In genomic region chr1:134829635-134830034, GRCm38 (mm10) we compare ENCODE assay signal across 9 mouse cellular contexts.
DNase-seq lines count a peak whose midpoint lies in the region; ATAC-seq lines count a peak whose summit lies in the region.
"Had no signal": no experiment of that assay in that cellular context is flagged by ENCODE, and none has a peak within 500 bp of the region (broad histone marks: within the 10 kb centered on the region; RNA-seq: fewer than 3 reads in every experiment).

No protein-coding gene starts in this region.

- DNase-seq in ZHBTc4 (ENCODE audit: low read depth, low spot score), result peak; percentile 34
- peak; percentile 18 for DNase-seq in embryo, embryonic 9.5 days (ENCODE audit: extremely low spot score)
- DNase-seq in urinary bladder, adult 2 months (ENCODE audit: low spot score), result no peak
- DNase-seq in right cerebral cortex, postnatal 36 days (ENCODE audit: low spot score in 2 of 2), result no peak

- no peak overlapping the region for H3K4me2 ChIP-seq in intestine, embryonic 16.5 days (ENCODE audit: low read depth, low read length)
- H3K4me2 ChIP-seq in intestine, embryonic 15.5 days (replicated peaks), result no peak overlapping the region
- no peak overlapping the region for H3K4me2 ChIP-seq in lung, embryonic 16.5 days (ENCODE audit: low read depth, low read length)
- no peak overlapping the region for H3K4me2 ChIP-seq in forebrain, embryonic 15.5 days (replicated peaks)
- H3K4me2 ChIP-seq: liver, embryonic 15.5 days had no signal

- no peaks in the 10 kb centered on the region for H3K9me3 ChIP-seq in intestine, embryonic 16.5 days (ENCODE audit: control insufficient read depth, low read length)
- no peaks in the 10 kb centered on the region for H3K9me3 ChIP-seq in intestine, embryonic 15.5 days
- no peaks in the 10 kb centered on the region for H3K9me3 ChIP-seq in lung, embryonic 16.5 days (ENCODE audit: control insufficient read depth, low read length)
- H3K9me3 ChIP-seq in forebrain, embryonic 15.5 days, result no peaks in the 10 kb centered on the region
- H3K9me3 ChIP-seq: liver, embryonic 15.5 days had no signal

- H3K9ac ChIP-seq in intestine, embryonic 16.5 days (ENCODE audit: low read depth, low read length), result no peak overlapping the region
- H3K9ac ChIP-seq in intestine, embryonic 15.5 days, result no peak overlapping the region
- H3K9ac ChIP-seq in lung, embryonic 16.5 days (ENCODE audit: low read length), result no peak overlapping the region
- H3K9ac ChIP-seq in forebrain, embryonic 15.5 days (replicated peaks), result no peak overlapping the region
- H3K9ac ChIP-seq: liver, embryonic 15.5 days had no signal

- H3K27me3 ChIP-seq in intestine, embryonic 16.5 days (replicated peaks; ENCODE audit: control insufficient read depth, insufficient read depth, low read length), result no peaks in the 10 kb centered on the region
- H3K27me3 ChIP-seq in intestine, embryonic 15.5 days (replicated peaks), result no peaks in the 10 kb centered on the region
- H3K27me3 ChIP-seq in lung, embryonic 16.5 days (ENCODE audit: control insufficient read depth, insufficient read depth, low read depth, low read length), result no peaks in the 10 kb centered on the region
- H3K27me3 ChIP-seq in forebrain, embryonic 15.5 days, result no peaks in the 10 kb centered on the region
- H3K27me3 ChIP-seq: liver, embryonic 15.5 days had no signal

- WGBS in intestine, embryonic 16.5 days, result 40% methylated on average over 4 of the region's 4 CpGs
- WGBS in intestine, embryonic 15.5 days, result 46% methylated on average over 4 of the region's 4 CpGs
- WGBS in lung, embryonic 16.5 days, result 22% methylated on average over 4 of the region's 4 CpGs
- WGBS in forebrain, embryonic 15.5 days, result 73% methylated on average over 4 of the region's 4 CpGs

- no peaks in the 10 kb centered on the region for H3K36me3 ChIP-seq in intestine, embryonic 16.5 days (ENCODE audit: control insufficient read depth, insufficient read depth, low read length)
- no peaks in the 10 kb centered on the region for H3K36me3 ChIP-seq in intestine, embryonic 15.5 days
- H3K36me3 ChIP-seq in lung, embryonic 16.5 days (ENCODE audit: control insufficient read depth, insufficient read depth, low read length), result peaks cover 5% of the 10 kb centered on the region; the same call in 1 of the 2 replicates
- H3K36me3 ChIP-seq in forebrain, embryonic 15.5 days, result peaks cover 16% of the 10 kb centered on the region
- H3K36me3 ChIP-seq: liver, embryonic 15.5 days had no signal

- H3K27ac ChIP-seq in intestine, embryonic 16.5 days (ENCODE audit: low read length), result no peak overlapping the region
- no peak overlapping the region for H3K27ac ChIP-seq in intestine, embryonic 15.5 days
- no peak overlapping the region for H3K27ac ChIP-seq in lung, embryonic 16.5 days (ENCODE audit: low read length)
- no peak overlapping the region for H3K27ac ChIP-seq in forebrain, embryonic 15.5 days (replicated peaks)
- H3K27ac ChIP-seq: liver, embryonic 15.5 days had no signal

- no peak overlapping the region for H3K4me3 ChIP-seq in intestine, embryonic 16.5 days (ENCODE audit: low read length)
- no peak overlapping the region for H3K4me3 ChIP-seq in intestine, embryonic 15.5 days (replicated peaks)
- no peak overlapping the region for H3K4me3 ChIP-seq in lung, embryonic 16.5 days (ENCODE audit: low read length)
- no peak overlapping the region for H3K4me3 ChIP-seq in forebrain, embryonic 15.5 days
- H3K4me3 ChIP-seq: liver, embryonic 15.5 days had no signal

- ATAC-seq in intestine, embryonic 16.5 days, result peak; percentile 44; the same call in 1 of the 2 replicates
- ATAC-seq in intestine, embryonic 15.5 days, result no peak
- ATAC-seq in lung, embryonic 16.5 days (ENCODE audit: low read depth), result peak; percentile 88
- ATAC-seq in forebrain, embryonic 15.5 days (replicated peaks), result no peak

- H3K4me1 ChIP-seq in intestine, embryonic 16.5 days (ENCODE audit: control insufficient read depth, insufficient read depth, low read length), result no peaks in the 10 kb centered on the region
- H3K4me1 ChIP-seq in intestine, embryonic 15.5 days (replicated peaks), result no peaks in the 10 kb centered on the region
- H3K4me1 ChIP-seq in lung, embryonic 16.5 days (replicated peaks; ENCODE audit: control insufficient read depth, insufficient read depth, low read length), result peaks cover 3% of the 10 kb centered on the region; the same call in 1 of the 2 replicates
- H3K4me1 ChIP-seq in forebrain, embryonic 15.5 days, result no peaks in the 10 kb centered on the region
- H3K4me1 ChIP-seq: liver, embryonic 15.5 days had no signal

Comparison
In these comparisons a context has a peak if more than half of its experiments do, and no peak if none do; other contexts are left out.
1. ATAC-seq: peak in intestine, embryonic 16.5 days (single experiment) and lung, embryonic 16.5 days (single experiment); none in intestine, embryonic 15.5 days (single experiment) and forebrain, embryonic 15.5 days (single experiment).
2. DNase-seq: peak in ZHBTc4 (single experiment) and embryo, embryonic 9.5 days (single experiment); none in urinary bladder, adult 2 months (single experiment) and right cerebral cortex, postnatal 36 days (0 of 2).